Mouse (Mus musculus): ENCODE measurements around the gene Lrrc74b. TPM values are rescaled to one million over a fixed set of nuclear protein-coding genes. Genes with fewer than 3 reads are reported as not detected.
"Not testable (repeated sequence)": the region's sequence is repeated elsewhere in the genome, so short reads cannot be mapped to it uniquely, and the experiment has no call there.

Gene Lrrc74b
- polyA plus RNA-seq, 1 experiment from 2014 or later, result not detected

GRCm38 (mm10) chr16:17564221-17564620 lies 3.2 kb upstream of the Lrrc74b start:
- Histone ChIP-seq H3K4me1 (peaks cover 19% of the 10 kb centered on the region), H3K9me3 (no peaks in the 10 kb centered on the region), H3K9ac (no peak overlapping the region), H3K36me3 (no peaks in the 10 kb centered on the region), H3K4me2 (replicated peaks) (no peak overlapping the region), H3K27ac (no peak overlapping the region), H3K4me3 (no peak overlapping the region), H3K27me3 (peaks cover 21% of the 10 kb centered on the region)
- no peak for ATAC-seq (ENCODE audit: insufficient number of reproducible peaks, insufficient read depth, low FRiP score, low TSS enrichment)
- 67% methylated on average over 2 of the region's 2 CpGs for WGBS

- peaks cover 26% of the 10 kb centered on the region for H3K4me1 ChIP-seq
- peaks cover 21% of the 10 kb centered on the region for H3K27me3 ChIP-seq
- no peaks in the 10 kb centered on the region for H3K9me3 ChIP-seq
- H3K27ac ChIP-seq, result no peak overlapping the region
- H3K4me3 ChIP-seq, result no peak overlapping the region
- H3K9ac ChIP-seq, result no peak overlapping the region
- ATAC-seq (ENCODE audit: insufficient number of reproducible peaks, insufficient read depth, low FRiP score, low TSS enrichment), result no peak
- H3K4me2 ChIP-seq (replicated peaks), result no peak overlapping the region
- no peaks in the 10 kb centered on the region for H3K36me3 ChIP-seq
- 10% methylated on average over 1 of the region's 1 CpGs for WGBS
Measured at GRCm38 (mm10) chr16:17563580-17563979, 2.5 kb upstream of the Lrrc74b start.

- Histone ChIP-seq H3K36me3 (no peaks in the 10 kb centered on the region), H3K4me1 (peaks cover 31% of the 10 kb centered on the region), H3K9me3 (no peaks in the 10 kb centered on the region), H3K4me2 (replicated peaks) (peak within 1 kb of the TSS; percentile 49), H3K27ac (0 out of 2 replicates have a peak within 1 kb of the TSS, but pooled peaks have one; percentile 17), H3K27me3 (peaks cover 18% of the 10 kb centered on the region), H3K9ac (no peak within 1 kb of the TSS), H3K4me3 (peak within 1 kb of the TSS; percentile 28)
- WGBS, result 2% methylated on average over 10 of the region's 10 CpGs
- 0 out of 2 replicates have a peak, but pooled peaks have one; percentile 22 for ATAC-seq (ENCODE audit: insufficient number of reproducible peaks, insufficient read depth, low FRiP score, low TSS enrichment)
Measured at GRCm38 (mm10) chr16:17561751-17562208, 733 bp upstream of the Lrrc74b start, which contains the start of gene P2rx6. Gene P2rx6 (plus strand): TSS chr16:17561885.

DNA sequence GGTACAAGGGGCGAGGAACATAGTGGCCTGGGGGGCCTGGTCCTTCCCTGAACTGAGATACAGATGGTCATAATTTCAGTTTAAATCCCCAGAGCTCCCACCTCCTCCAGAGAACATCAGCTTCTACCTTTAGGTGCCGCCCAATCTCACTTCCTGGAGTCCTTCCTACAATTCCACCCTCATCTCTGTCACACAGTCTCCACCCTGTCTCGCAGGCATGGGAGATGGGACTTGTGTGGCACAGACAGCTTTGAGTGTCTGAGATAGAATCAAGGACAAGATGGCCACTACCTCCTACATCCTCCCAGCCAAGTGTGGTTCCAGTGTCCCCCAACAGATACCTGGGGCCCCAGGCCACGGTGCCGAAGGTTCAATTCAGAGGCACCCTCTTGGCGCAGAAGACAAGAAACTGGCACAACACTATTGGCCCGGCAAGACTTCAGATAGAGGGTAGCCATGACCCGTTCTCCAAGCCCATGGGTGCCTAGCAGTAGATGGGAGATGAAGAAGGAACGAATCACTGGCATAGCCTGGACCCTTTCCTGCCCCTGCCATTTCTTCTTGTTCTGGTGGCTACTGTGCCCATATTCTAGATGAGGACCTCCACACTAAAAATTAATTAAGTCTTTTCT lies 1.5 kb downstream of the Lrrc74b start:
- ATAC-seq (ENCODE audit: insufficient number of reproducible peaks, insufficient read depth, low FRiP score, low TSS enrichment), result no peak
- 61% methylated on average over 9 of the region's 9 CpGs for WGBS
- peaks cover 38% of the 10 kb centered on the region for H3K4me1 ChIP-seq
- H3K4me3 ChIP-seq, result no peak overlapping the region
- no peak overlapping the region for H3K27ac ChIP-seq
- peak overlapping the region; percentile 25; the same call in 1 of the 2 replicates for H3K4me2 ChIP-seq (replicated peaks)
- H3K9ac ChIP-seq, result no peak overlapping the region
- no peaks in the 10 kb centered on the region for H3K9me3 ChIP-seq
- H3K36me3 ChIP-seq, result no peaks in the 10 kb centered on the region
- peaks cover 18% of the 10 kb centered on the region for H3K27me3 ChIP-seq

DNA sequence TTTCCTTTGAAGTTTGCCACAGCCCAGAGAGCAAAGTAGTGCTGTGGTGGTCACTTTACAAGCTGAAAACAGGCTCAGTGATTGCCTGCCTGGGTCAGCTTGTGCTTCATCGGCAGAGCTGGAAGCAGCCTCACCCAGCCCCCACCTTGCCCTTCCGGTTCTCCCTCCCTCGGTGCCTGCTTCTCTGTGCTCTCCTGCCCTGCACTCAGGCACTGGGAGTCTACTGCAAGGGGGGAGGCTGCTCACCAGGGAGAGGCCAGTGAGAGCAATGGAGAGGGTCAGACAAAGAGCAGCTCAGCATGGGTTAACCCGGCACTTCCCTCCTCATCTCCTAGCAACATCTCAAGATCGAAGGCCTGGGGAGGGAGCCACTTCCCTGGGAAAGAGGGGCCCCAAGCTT lies 2.2 kb downstream of the Lrrc74b start:
- Histone ChIP-seq H3K4me3 (no peak overlapping the region), H3K36me3 (no peaks in the 10 kb centered on the region), H3K4me1 (peaks cover 45% of the 10 kb centered on the region), H3K4me2 (replicated peaks) (peak overlapping the region; percentile 25), H3K27me3 (peaks cover 18% of the 10 kb centered on the region), H3K9ac (no peak overlapping the region), H3K9me3 (no peaks in the 10 kb centered on the region), H3K27ac (no peak overlapping the region)
- no peak for ATAC-seq (ENCODE audit: insufficient number of reproducible peaks, insufficient read depth, low FRiP score, low TSS enrichment)
- 1% methylated on average over 5 of the region's 5 CpGs for WGBS

- WGBS, result 2% methylated on average over 5 of the region's 5 CpGs
- Histone ChIP-seq H3K36me3 (no peaks in the 10 kb centered on the region), H3K27me3 (peaks cover 18% of the 10 kb centered on the region), H3K9ac (no peak overlapping the region), H3K4me2 (replicated peaks) (no peak overlapping the region), H3K4me3 (no peak overlapping the region), H3K4me1 (peaks cover 48% of the 10 kb centered on the region), H3K27ac (no peak overlapping the region), H3K9me3 (no peaks in the 10 kb centered on the region)
- ATAC-seq (ENCODE audit: insufficient number of reproducible peaks, insufficient read depth, low FRiP score, low TSS enrichment), result no peak
Measured at GRCm38 (mm10) chr16:17557947-17558480, 3.0 kb downstream of the Lrrc74b start.

DNA sequence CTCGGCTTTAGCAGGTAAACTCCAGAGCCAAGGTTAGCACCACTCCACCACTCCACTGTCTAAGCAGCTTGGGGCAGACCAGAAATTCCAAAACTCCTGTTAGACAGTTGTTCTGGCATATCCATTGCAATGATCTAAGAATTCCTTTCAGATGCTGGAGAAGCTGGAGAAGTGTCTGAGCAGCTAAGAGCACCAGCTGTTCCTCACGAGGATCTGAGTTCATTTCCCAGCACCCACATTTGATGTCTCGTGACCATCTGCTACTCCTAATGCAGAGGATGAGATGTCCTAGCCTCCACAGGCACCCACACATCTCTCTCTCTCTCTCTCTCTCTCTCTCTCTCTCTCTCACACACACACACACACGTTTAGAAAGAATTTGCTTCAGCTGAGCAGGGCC lies 4.1 kb downstream of the Lrrc74b start:
- peaks cover 11% of the 10 kb centered on the region for H3K27me3 ChIP-seq
- no peak overlapping the region for H3K27ac ChIP-seq
- 57% methylated on average over 4 of the region's 4 CpGs for WGBS
- peaks cover 44% of the 10 kb centered on the region for H3K4me1 ChIP-seq
- H3K9ac ChIP-seq, result no peak overlapping the region
- no peaks in the 10 kb centered on the region for H3K9me3 ChIP-seq
- no peak overlapping the region for H3K4me2 ChIP-seq (replicated peaks)
- H3K36me3 ChIP-seq, result no peaks in the 10 kb centered on the region
- H3K4me3 ChIP-seq, result no peak overlapping the region
- no peak for ATAC-seq (ENCODE audit: insufficient number of reproducible peaks, insufficient read depth, low FRiP score, low TSS enrichment)

- no peaks in the 10 kb centered on the region for H3K9me3 ChIP-seq
- no peak overlapping the region for H3K9ac ChIP-seq
- H3K36me3 ChIP-seq, result no peaks in the 10 kb centered on the region
- 79% methylated on average over 4 of the region's 4 CpGs for WGBS
- no peak overlapping the region for H3K27ac ChIP-seq
- H3K4me2 ChIP-seq (replicated peaks), result no peak overlapping the region
- no peak overlapping the region for H3K4me3 ChIP-seq
- no peak for ATAC-seq (ENCODE audit: insufficient number of reproducible peaks, insufficient read depth, low FRiP score, low TSS enrichment)
- peaks cover 11% of the 10 kb centered on the region for H3K27me3 ChIP-seq
- H3K4me1 ChIP-seq, result peaks cover 37% of the 10 kb centered on the region
Measured at GRCm38 (mm10) chr16:17556180-17556579, 4.9 kb downstream of the Lrrc74b start.

GRCm38 (mm10) chr16:17554702-17555101 lies 6.3 kb downstream of the Lrrc74b start:
- Histone ChIP-seq H3K27ac (peak overlapping the region; percentile 71; the same call in 1 of the 2 replicates), H3K4me2 (replicated peaks) (peak overlapping the region; percentile 40), H3K4me1 (peaks cover 30% of the 10 kb centered on the region)
- not testable (repeated sequence) for H3K9me3 ChIP-seq; H3K9ac ChIP-seq; H3K36me3 ChIP-seq; H3K27me3 ChIP-seq; H3K4me3 ChIP-seq; ATAC-seq (ENCODE audit: insufficient number of reproducible peaks, insufficient read depth, low FRiP score, low TSS enrichment)
- 19% methylated on average over 4 of the region's 4 CpGs for WGBS

DNA sequence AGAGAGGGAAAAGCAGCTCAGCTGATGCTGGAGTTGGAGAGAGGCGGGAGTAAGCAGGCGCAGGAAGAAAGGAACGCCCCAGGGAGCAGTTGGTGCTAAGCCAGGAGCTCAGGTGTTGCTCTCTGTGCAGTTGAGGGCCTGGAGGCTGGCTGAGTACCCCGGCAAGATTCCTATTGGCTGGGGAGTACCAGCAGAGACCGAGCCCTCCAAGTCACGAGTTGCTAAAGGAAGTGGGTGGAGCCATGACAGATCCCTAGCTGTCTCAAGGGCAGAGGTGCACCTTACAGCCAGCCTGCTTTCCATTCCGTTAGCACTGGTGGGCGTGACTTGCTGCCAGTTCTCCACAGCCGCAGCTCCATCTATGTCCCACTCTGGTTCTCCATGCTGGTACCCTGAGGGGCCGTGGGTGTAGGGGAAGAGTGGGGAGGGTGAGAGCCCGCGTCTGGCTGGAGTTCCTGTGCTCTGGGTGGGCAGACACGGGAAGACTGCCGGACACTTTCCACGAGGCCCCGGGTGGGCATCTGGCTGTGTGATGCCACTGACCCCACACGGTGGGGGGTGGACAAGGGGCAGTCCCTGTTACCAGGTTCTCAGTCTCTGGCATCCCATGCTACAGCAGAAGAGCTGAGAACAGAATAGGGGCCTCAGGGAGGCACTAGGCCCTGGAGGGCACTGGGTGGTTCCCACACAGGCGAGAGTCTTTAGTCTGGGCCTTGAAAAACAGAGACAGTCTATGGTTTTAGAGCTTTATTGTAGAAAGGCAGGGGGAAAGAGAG lies 6.9 kb downstream of the Lrrc74b start:
- H3K4me2 ChIP-seq (replicated peaks), result peak overlapping the region; percentile 40
- ATAC-seq (ENCODE audit: insufficient number of reproducible peaks, insufficient read depth, low FRiP score, low TSS enrichment), result peak; percentile 90
- H3K4me1 ChIP-seq, result peaks cover 28% of the 10 kb centered on the region
- WGBS, result 11% methylated on average over 18 of the region's 18 CpGs
- H3K4me3 ChIP-seq, result peak overlapping the region; percentile 6; the same call in 1 of the 2 replicates
- no peak overlapping the region for H3K9ac ChIP-seq
- H3K9me3 ChIP-seq, result no peaks in the 10 kb centered on the region
- peak overlapping the region; percentile 71 for H3K27ac ChIP-seq
- no peaks in the 10 kb centered on the region for H3K27me3 ChIP-seq
- no peaks in the 10 kb centered on the region for H3K36me3 ChIP-seq

DNA sequence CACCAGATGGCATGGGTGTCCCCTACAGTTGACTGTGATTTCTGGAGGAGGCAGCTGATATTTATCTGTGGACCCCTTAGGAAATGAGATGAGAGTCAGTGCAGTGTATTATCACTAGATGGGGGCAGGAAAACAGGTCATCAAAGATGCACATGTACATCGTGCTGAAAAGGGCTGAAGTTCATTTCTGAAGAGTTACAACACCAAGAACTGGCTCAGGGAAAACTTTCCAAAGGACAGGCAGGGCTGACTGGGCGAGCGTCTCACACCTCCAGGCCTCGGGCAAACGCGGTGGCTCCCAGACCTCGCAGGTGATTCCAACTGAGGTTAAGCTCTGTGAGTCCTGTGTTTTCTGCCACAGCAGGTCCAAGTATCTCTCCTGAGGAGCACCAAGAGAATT lies 8.2 kb downstream of the Lrrc74b start:
- Histone ChIP-seq H3K36me3 (no peaks in the 10 kb centered on the region), H3K9ac (no peak overlapping the region), H3K4me2 (replicated peaks) (no peak overlapping the region), H3K27me3 (no peaks in the 10 kb centered on the region), H3K27ac (no peak overlapping the region), H3K4me3 (no peak overlapping the region), H3K9me3 (no peaks in the 10 kb centered on the region), H3K4me1 (peaks cover 17% of the 10 kb centered on the region)
- 80% methylated on average over 7 of the region's 7 CpGs for WGBS
- no peak for ATAC-seq (ENCODE audit: insufficient number of reproducible peaks, insufficient read depth, low FRiP score, low TSS enrichment)

DNA sequence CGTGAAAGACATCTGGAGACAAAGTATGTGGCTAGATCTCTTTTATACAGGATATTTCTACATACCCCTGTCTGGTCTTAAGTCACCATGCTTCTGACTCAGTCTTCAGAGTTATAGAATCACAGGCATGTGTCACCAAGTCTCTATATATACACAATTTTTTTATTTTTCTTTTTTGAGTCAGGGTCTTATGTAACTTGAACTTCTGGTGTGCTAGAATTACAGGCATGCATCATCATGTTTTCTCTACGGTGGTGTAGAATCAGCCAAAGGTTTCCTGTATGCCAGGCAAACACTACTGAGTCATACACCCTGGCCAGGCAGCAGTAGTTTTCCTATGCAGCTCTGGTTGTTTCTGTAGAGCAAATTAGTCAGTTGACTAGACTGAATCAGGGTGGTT lies 18.4 kb downstream of the Lrrc74b start:
- no peaks in the 10 kb centered on the region for H3K4me1 ChIP-seq
- no peaks in the 10 kb centered on the region for H3K9me3 ChIP-seq
- 82% methylated on average over 2 of the region's 2 CpGs for WGBS
- H3K4me2 ChIP-seq (replicated peaks), result no peak overlapping the region
- no peak for ATAC-seq (ENCODE audit: insufficient number of reproducible peaks, insufficient read depth, low FRiP score, low TSS enrichment)
- H3K27ac ChIP-seq, result no peak overlapping the region
- no peak overlapping the region for H3K9ac ChIP-seq
- no peaks in the 10 kb centered on the region for H3K36me3 ChIP-seq
- no peak overlapping the region for H3K4me3 ChIP-seq
- 0 out of 2 replicates have a peak, but pooled peaks cover 3% of the 10 kb centered on the region for H3K27me3 ChIP-seq
